Mouse (Mus musculus) left cerebral cortex, adult 18-20 months (tissue): ENCODE data around the gene Map2k3. TPM values are rescaled to one million over a fixed set of nuclear protein-coding genes. Genes with fewer than 3 reads are reported as not detected.

Experiments
- DNase-seq, 2 experiments: peaks; one replicate each; pipeline ENCODE4 v3.0.0; 2021 to 2022; ENCODE audit warnings: low spot score in 2 of 2, mixed read lengths in 1 of 2
- total RNA-seq, 2 experiments: library from RNA; stranded (reverse); gene quantifications; 2 replicates each; pipeline ENCODE4 v1.2.3; 2021

Map2k3 gene
- total RNA-seq, 2 experiments from 2014 or later = 20.5 to 21.4 TPM

GRCm38 (mm10) chr11:60924498-60924897, 7.3 kb upstream of the Map2k3 start:
- no peak for DNase-seq

GRCm38 (mm10) chr11:60924981-60925380, 6.9 kb upstream of the Map2k3 start:
- no peak for DNase-seq

GRCm38 (mm10) chr11:60927264-60927663, 4.6 kb upstream of the Map2k3 start:
- DNase-seq = peak; percentile 89 to 94

GRCm38 (mm10) chr11:60930724-60931281, 1.0 kb upstream of the Map2k3 start:
- no peak for DNase-seq

- DNase-seq = no peak
Measured at GRCm38 (mm10) chr11:60931282-60931868, 458 bp upstream of the Map2k3 start.

- DNase-seq = peak; percentile 9 to 32
Measured at GRCm38 (mm10) chr11:60932503-60933020, 729 bp downstream of the Map2k3 start.

- no peak for DNase-seq
Measured at GRCm38 (mm10) chr11:60933178-60933930, 1.5 kb downstream of the Map2k3 start.

- no peak for DNase-seq
Measured at GRCm38 (mm10) chr11:60934795-60935194, 3.0 kb downstream of the Map2k3 start.

- peak; percentile 47 to 62 for DNase-seq
Measured at GRCm38 (mm10) chr11:60935326-60935974, 3.6 kb downstream of the Map2k3 start.

- DNase-seq = no peak
Measured at GRCm38 (mm10) chr11:60935975-60936373, 4.1 kb downstream of the Map2k3 start.

- DNase-seq = no peak
Measured at GRCm38 (mm10) chr11:60937611-60938010, 5.8 kb downstream of the Map2k3 start.

- no peak for DNase-seq
Measured at GRCm38 (mm10) chr11:60939487-60939886, 7.7 kb downstream of the Map2k3 start.

GRCm38 (mm10) chr11:60940501-60940900, 8.7 kb downstream of the Map2k3 start:
- DNase-seq = no peak

- no peak for DNase-seq
Measured at GRCm38 (mm10) chr11:60941370-60941769, 9.5 kb downstream of the Map2k3 start.

GRCm38 (mm10) chr11:60942263-60943015, 10.6 kb downstream of the Map2k3 start:
- no peak for DNase-seq

- DNase-seq = no peak
Measured at GRCm38 (mm10) chr11:60945003-60945402, 13.2 kb downstream of the Map2k3 start.

- DNase-seq = no peak
Measured at GRCm38 (mm10) chr11:60951896-60952295, 20.1 kb downstream of the Map2k3 start.

GRCm38 (mm10) chr11:60952362-60952761, 20.5 kb downstream of the Map2k3 start:
- DNase-seq = no peak

- no peak for DNase-seq
Measured at GRCm38 (mm10) chr11:60952986-60953385, 21.2 kb downstream of the Map2k3 start.

- peak; percentile 83 to 90 for DNase-seq
Measured at GRCm38 (mm10) chr11:60953803-60954202, 22.0 kb downstream of the Map2k3 start.
